Mouse (Mus musculus) spleen, adult 2 months (tissue): ENCODE data around the gene Olfr764-ps1. TPM values are rescaled to one million over a fixed set of nuclear protein-coding genes. Genes with fewer than 3 reads are reported as not detected.
A peak's percentile ranks its signal among the peaks of the same experiment; 100 is the strongest.
"Not testable (repeated sequence)": the region's sequence is repeated elsewhere in the genome, so short reads cannot be mapped to it uniquely, and the experiment has no call there.

Source experiments
- DNase-seq, 2 experiments: peaks; one replicate each; pipeline versions ENCODE4 v3.0.0 to v3.0.0-alpha.2; 2012 to 2021; ENCODE audit warnings: low spot score in 2 of 2, low read depth in 1 of 2
- H3K27ac ChIP-seq: fragments of 200-500 bp; 2 replicates; pipeline ENCODE4 v1.5.1; 2012; ENCODE audit warnings: low read length, inconsistent platforms; ENCODE audit not compliant: insufficient read depth
- H3K27me3 ChIP-seq: fragments of 200-500 bp; 2 replicates; pipeline ENCODE4 v1.6.1; 2012; ENCODE audit warnings: mild to moderate bottlenecking, moderate library complexity, low read length, inconsistent platforms; ENCODE audit not compliant: control insufficient read depth, insufficient read depth
- H3K36me3 ChIP-seq: fragments of 200-500 bp; 2 replicates; pipeline ENCODE4 v1.6.1; 2012; ENCODE audit warnings: mild to moderate bottlenecking, low read length, inconsistent platforms; ENCODE audit not compliant: control insufficient read depth, insufficient read depth
- H3K4me1 ChIP-seq: fragments of 200-500 bp; 2 replicates; pipeline ENCODE4 v1.6.1; 2011; ENCODE audit warnings: inconsistent platforms; ENCODE audit not compliant: control insufficient read depth, insufficient read depth, insufficient read length
- H3K4me3 ChIP-seq: fragments of 200-500 bp; 2 replicates; pipeline ENCODE4 v1.5.1; 2011; ENCODE audit warnings: mild to moderate bottlenecking, inconsistent platforms; ENCODE audit not compliant: insufficient read depth, insufficient read length; ENCODE audit errors: extremely low read depth
- CTCF ChIP-seq: fragments of 200-500 bp; IDR thresholded peaks from 2 replicates; pipeline ENCODE4 v1.5.1; 2011; ENCODE audit warnings: mild to moderate bottlenecking, inconsistent platforms; ENCODE audit not compliant: insufficient read depth, insufficient read length, insufficient replicate concordance; ENCODE audit errors: extremely low read depth
- POLR2A ChIP-seq: fragments of 200-500 bp; IDR thresholded peaks from 2 replicates; pipeline ENCODE4 v1.6.1; 2011; ENCODE audit warnings: low read depth, low read length, inconsistent platforms
- WGBS: fragments of 180-500 bp; shearing (Covaris S2); methylation state at CpG from one replicate; pipeline ENCODE4 v1.1.7; 2018; 5-methylcytosine and 5-hydroxymethylcytosine counted together
- polyA plus RNA-seq: library from polyadenylated mRNA; depleted of rRNA; stranded (reverse); fragments of >200 nt; gene quantifications from 2 replicates; pipeline ENCODE4 v1.2.3, GENCODE M21; 2012; rRNA removed

Olfr764-ps1 gene
- not detected in 2 replicates for polyA plus RNA-seq

DNA sequence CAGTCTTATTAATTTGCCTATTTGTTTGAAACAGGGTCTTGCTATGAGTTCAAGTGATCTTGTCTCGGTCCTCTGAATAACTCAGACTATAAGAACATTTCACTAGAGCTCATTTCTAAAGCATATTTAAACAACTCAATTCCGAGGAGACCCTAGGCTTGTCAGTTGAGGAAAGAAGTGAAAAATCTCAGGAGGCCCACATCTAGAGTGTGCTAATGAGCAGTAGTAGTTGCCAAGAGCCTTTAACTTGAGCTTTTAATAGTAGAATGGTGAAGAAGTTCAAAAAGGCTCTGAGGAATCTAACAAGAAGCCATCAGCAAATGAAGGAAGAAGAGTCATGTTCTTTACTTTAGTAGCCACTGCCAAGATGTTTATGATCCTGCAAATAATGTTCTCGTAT lies at the start of gene Olfr764-ps1:
TSS of gene Olfr764-ps1 (minus strand) at position 101 of the 400 bp plus-strand sequence.
- WGBS: 76% methylated on average over 3 of the region's 3 CpGs
- Histone ChIP-seq H3K36me3 (no peaks in the 10 kb centered on the region), H3K27me3 (no peaks in the 10 kb centered on the region), H3K4me1 (no peaks in the 10 kb centered on the region), H3K4me3 (no peak within 1 kb of the TSS), H3K27ac (no peak within 1 kb of the TSS)
- TF ChIP-seq CTCF (no peak), POLR2A (no peak)
- no peak for DNase-seq

DNA sequence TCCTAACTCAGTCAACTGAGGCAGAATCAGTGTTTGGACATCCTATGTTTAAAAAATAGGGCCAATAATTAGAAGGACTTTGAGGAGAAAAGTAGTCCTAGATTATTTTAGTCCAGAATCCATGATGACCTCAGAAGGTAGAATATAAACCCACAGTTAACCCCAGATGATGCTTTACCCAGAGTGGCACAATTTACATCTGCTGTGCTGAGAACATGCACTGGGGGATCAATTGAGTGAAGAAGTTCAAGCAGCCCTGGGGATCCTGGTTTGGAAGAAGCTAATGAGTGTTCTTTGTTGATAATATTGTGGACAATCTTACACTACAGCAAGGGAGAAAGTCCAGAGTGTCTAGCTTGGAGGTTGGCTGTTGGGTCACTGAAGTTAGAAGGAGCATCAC lies 43.1 kb upstream of the Olfr764-ps1 start, which contains the start of gene Olfr767:
TSS of gene Olfr767 (minus strand) at position 101 of the 400 bp plus-strand sequence.
- H3K27ac ChIP-seq, H3K4me1 ChIP-seq, DNase-seq, H3K27me3 ChIP-seq, H3K4me3 ChIP-seq, H3K36me3 ChIP-seq: not testable (repeated sequence)

DNA sequence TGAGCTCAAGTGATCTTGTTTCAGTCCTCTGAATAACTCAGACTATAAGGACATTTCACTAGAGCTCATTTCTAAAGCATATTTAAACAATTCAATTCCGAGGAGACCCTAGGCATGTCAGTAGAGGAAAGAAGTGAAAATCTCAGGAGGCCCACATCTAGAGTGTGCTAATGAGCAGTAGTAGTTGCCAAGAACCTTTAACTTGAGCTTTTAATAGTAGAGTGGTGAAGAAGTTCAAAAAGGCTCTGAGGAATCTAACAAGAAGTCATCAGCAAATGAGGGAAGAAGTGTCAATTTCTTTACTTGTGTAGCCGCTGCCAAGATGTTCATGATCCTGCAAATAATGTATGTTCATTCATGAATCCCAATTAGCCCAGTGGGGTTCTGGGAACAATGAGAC lies 29.2 kb upstream of the Olfr764-ps1 start, which contains the start of gene Olfr766-ps1:
TSS of gene Olfr766-ps1 (minus strand) at position 101 of the 400 bp plus-strand sequence.
- no peak within 1 kb of the TSS for H3K27ac ChIP-seq
- H3K27me3 ChIP-seq: no peaks in the 10 kb centered on the region
- 87% methylated on average over 2 of the region's 2 CpGs for WGBS
- TF ChIP-seq POLR2A (no peak), CTCF (no peak)
- no peaks in the 10 kb centered on the region for H3K4me1 ChIP-seq
- H3K4me3 ChIP-seq: no peak within 1 kb of the TSS
- no peak for DNase-seq
- no peaks in the 10 kb centered on the region for H3K36me3 ChIP-seq

DNA sequence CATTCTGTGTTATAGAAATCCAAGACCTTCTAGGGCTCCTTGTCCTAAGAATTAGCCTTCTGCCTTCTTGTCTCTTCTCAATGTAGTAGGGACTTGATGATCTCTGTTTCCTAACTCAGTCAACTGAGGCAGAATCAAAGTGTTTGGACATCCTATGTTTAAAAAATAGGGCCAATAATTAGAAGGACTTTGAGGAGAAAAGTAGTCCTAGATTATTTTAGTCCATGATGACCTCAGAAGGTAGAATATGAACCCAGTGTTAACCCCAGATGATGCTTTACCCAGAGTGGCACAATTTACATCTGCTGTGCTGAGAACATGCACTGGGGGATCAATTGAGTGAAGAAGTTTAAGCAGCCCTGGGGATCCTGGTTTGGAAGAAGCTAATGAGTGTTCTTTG lies 10.2 kb upstream of the Olfr764-ps1 start, which contains the start of gene Olfr765:
TSS of gene Olfr765 (minus strand) at position 101 of the 400 bp plus-strand sequence.
- H3K27ac ChIP-seq, H3K27me3 ChIP-seq, H3K4me1 ChIP-seq, H3K4me3 ChIP-seq, H3K36me3 ChIP-seq, DNase-seq: not testable (repeated sequence)

DNA sequence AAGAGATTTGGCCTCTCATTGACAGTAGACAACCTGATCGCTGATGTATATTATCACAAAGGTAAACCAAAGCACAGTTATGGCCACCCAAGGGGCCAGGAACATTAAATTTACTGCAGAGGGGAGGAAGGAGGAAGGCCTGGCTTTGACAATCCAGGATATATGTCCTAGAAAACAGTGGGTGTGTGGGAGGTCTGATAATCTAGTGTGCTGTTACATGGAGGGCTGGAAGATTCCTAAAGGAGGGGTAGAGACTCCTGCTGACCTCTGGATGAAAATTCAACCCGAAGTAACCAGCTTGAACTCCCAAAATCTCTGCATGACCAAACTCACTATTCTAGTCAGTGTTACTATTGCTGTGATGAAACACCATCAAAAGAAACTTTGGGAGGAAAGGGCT lies 11.4 kb downstream of the Olfr764-ps1 start:
- Histone ChIP-seq H3K27ac (no peak overlapping the region), H3K4me1 (no peaks in the 10 kb centered on the region), H3K36me3 (no peaks in the 10 kb centered on the region), H3K27me3 (no peaks in the 10 kb centered on the region), H3K4me3 (no peak overlapping the region)
- WGBS: 82% methylated on average over 2 of the region's 2 CpGs
- no peak for DNase-seq
- TF ChIP-seq POLR2A: no peak
- no peak for TF ChIP-seq CTCF

DNA sequence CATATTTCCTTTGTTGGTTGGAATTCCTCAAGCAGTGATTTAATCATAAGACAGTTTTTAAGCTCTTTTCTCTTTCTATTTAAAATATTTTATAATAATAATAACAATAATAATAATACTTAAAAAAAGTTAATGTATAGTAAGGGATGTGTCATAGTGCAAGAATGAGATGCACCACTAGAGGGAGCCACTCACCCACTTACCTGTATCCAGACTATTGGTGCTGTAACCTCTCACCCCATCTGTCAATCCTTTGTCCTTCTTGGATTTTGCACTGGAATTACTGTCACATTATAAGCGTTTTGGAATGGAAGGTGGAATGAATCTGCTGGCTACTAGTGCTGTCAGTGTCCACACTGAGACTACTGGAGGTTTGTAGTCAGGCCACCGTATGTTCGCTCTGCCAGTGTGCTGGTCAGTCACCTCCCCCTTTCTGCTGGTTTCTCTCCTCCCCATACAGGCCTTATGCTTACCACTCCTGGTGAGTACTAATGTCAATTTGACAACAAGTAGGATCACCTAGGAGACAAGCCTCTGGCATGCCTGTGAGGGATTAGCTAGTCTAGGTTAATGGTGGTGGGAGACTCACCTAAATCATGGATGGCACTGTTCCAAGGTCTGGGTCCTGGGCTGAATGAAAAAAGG lies 13.6 kb downstream of the Olfr764-ps1 start:
- 0 out of 2 replicates have a peak, but pooled peaks have one; percentile 5 for TF ChIP-seq CTCF
- no peak for TF ChIP-seq POLR2A
- H3K27ac ChIP-seq: no peak overlapping the region
- H3K4me1 ChIP-seq: no peaks in the 10 kb centered on the region
- H3K36me3 ChIP-seq: no peaks in the 10 kb centered on the region
- H3K27me3 ChIP-seq: no peaks in the 10 kb centered on the region
- 60% methylated on average over 3 of the region's 3 CpGs for WGBS
- DNase-seq: no peak
- H3K4me3 ChIP-seq: no peak overlapping the region

DNA sequence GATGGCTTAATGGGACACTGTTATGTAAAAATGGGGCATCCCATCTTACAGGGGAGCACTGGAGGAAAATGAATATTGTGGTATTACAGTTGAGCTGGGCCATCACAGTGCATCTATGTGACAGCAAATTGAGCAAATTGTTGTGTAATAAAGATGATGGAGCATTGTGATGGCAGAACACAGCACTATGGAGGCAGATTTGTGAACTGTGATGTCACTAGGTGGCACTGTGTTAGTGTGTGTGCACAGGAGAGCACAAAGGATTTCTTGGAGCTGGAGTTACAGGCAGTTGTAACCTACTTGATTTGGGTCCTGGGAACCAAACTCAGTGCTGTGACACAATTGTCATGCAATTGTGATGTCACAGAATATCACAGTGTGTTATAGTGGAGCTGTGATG lies 16.4 kb downstream of the Olfr764-ps1 start:
- Histone ChIP-seq H3K4me3 (no peak overlapping the region), H3K4me1 (no peaks in the 10 kb centered on the region), H3K36me3 (no peaks in the 10 kb centered on the region), H3K27me3 (no peaks in the 10 kb centered on the region), H3K27ac (no peak overlapping the region)
- DNase-seq: no peak
- TF ChIP-seq POLR2A: no peak
- TF ChIP-seq CTCF: no peak

DNA sequence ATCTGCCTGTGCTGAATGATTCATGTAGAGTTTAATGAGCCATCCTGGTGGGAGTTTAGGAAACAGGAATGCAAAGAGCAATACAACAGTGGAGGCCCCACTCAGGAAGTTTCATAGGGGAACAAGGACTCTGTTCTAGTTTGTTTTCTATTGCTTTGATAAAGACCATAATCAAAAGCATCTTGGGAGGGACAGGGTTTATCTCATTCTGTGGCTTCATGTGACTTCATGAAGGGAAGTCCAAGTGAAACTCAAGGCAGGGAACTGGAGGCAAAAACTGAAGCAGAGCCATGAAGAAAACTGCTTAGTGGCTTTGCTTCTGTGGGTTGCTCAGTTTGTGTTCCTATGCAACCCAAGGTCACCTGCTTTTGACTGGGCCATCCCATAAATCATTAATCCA lies 25.2 kb downstream of the Olfr764-ps1 start:
- Histone ChIP-seq H3K27me3 (no peaks in the 10 kb centered on the region), H3K4me1 (no peaks in the 10 kb centered on the region), H3K4me3 (no peak overlapping the region), H3K27ac (no peak overlapping the region), H3K36me3 (no peaks in the 10 kb centered on the region)
- TF ChIP-seq CTCF (no peak), POLR2A (no peak)
- no peak for DNase-seq

DNA sequence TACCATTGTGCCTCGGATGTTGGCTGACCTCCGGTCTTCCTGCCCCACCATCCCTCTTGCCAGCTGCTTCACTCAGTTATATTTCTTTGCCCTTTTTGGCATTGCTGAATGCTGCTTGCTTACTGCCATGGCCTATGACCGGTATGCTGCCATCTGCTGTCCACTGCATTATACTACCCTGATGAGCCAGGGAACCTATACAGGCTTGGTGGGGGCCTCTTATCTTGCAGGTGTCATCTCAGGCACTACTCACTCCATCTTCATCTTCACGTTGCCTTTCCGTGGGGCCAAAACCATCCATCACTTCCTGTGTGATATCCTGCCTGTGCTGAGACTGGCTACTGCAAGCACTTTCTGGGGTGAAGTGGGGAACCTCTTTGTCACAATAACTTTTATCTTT lies 28.2 kb downstream of the Olfr764-ps1 start:
- not testable (repeated sequence) for H3K4me3 ChIP-seq, DNase-seq, H3K36me3 ChIP-seq, H3K4me1 ChIP-seq, H3K27ac ChIP-seq, H3K27me3 ChIP-seq
- WGBS: 36% methylated on average over 2 of the region's 5 CpGs
